Mouse (Mus musculus): ENCODE results near the gene Bckdk.

- no peak for TF ChIP-seq CTCF (IDR thresholded peaks at IDR 0.05; ENCODE audit: low read depth, low read length)
- no peak for TF ChIP-seq POLR2A (IDR thresholded peaks at IDR 0.05; ENCODE audit: extremely low read depth, insufficient read depth, low read length)
Observed at GRCm38 (mm10) chr7:127925252-127925651, 21.4 kb downstream of the Bckdk start.
